Mouse (Mus musculus) hindbrain, postnatal 0 days (tissue): Measurements from ENCODE around the gene Slc30a10. TPM values are rescaled to one million over a fixed set of nuclear protein-coding genes. Genes with fewer than 3 reads are reported as not detected.

Experiments
- ATAC-seq: fragments of 200-750 bp; cut with Nextera tagmentation; 2 replicates; pipeline ENCODE4 v1.8.0; 2017; ENCODE audit warnings: mild to moderate bottlenecking, moderate TSS enrichment, moderate library complexity
- DNase-seq: peaks from one replicate; pipeline ENCODE4 v3.0.0-alpha.2; 2015; ENCODE audit warnings: low spot score
- H3K27ac ChIP-seq: fragments of 300-500 bp; sonication (generic); 2 replicates; pipeline ENCODE4 v1.5.1; 2014; ENCODE audit warnings: mild to moderate bottlenecking
- H3K27me3 ChIP-seq: fragments of 300-500 bp; sonication (generic); 2 replicates; pipeline ENCODE4 v1.6.1; 2014; ENCODE audit warnings: low read length, mixed read lengths; ENCODE audit not compliant: insufficient read depth
- H3K36me3 ChIP-seq: fragments of 300-500 bp; sonication (generic); 2 replicates; pipeline ENCODE4 v1.6.1; 2014; ENCODE audit warnings: low read length, mixed read lengths; ENCODE audit not compliant: insufficient read depth
- H3K4me1 ChIP-seq: fragments of 300-500 bp; sonication (generic); 2 replicates; pipeline ENCODE4 v1.6.1; 2014; ENCODE audit warnings: antibody characterized with exemption, low read length, mixed read lengths; ENCODE audit not compliant: insufficient read depth
- H3K4me2 ChIP-seq: fragments of 300-500 bp; sonication (generic); 2 replicates; pipeline ENCODE4 v1.6.1; 2014; ENCODE audit warnings: low read depth, mild to moderate bottlenecking, low read length, moderate library complexity, mixed read lengths
- H3K4me3 ChIP-seq: fragments of 300-500 bp; sonication (generic); 2 replicates; pipeline ENCODE4 v1.5.1; 2014; ENCODE audit warnings: low read length
- H3K9ac ChIP-seq: fragments of 300-500 bp; sonication (generic); replicated peaks from 2 replicates; pipeline ENCODE4 v1.6.1; 2014; ENCODE audit warnings: mild to moderate bottlenecking, low read length, moderate library complexity, mixed read lengths
- H3K9me3 ChIP-seq: fragments of 300-500 bp; sonication (generic); 2 replicates; pipeline ENCODE4 v1.6.1; 2016; ENCODE audit warnings: low read length, mixed read lengths
- CTCF ChIP-seq: IDR thresholded peaks from 2 replicates; pipeline ENCODE4 v1.5.1; 2016; ENCODE audit warnings: antibody characterized with exemption, control low read depth, low read depth
- WGBS: fragments of 180-500 bp; shearing (Covaris S2); extraction: QIAGEN DNeasy Blood & Tissue Kit; methylation state at CpG from one replicate; pipeline ENCODE4 v1.1.7; 2014; 5-methylcytosine and 5-hydroxymethylcytosine counted together
- polyA plus RNA-seq: library from polyadenylated mRNA; unstranded; fragments of >200 nt; fragmentation: Nextera tagmentation; extraction: Ambion mirVana; gene quantifications from 2 replicates; pipeline ENCODE4 v1.2.1, GENCODE M21; 2015
- total RNA-seq: library from RNA; depleted of rRNA; stranded (reverse); fragments of >200 nt; gene quantifications from 2 replicates; pipeline ENCODE4 v1.2.3, GENCODE M21; 2014

Slc30a10 gene
- total and polyA plus RNA-seq, 2 experiments from 2014 or later: 8.1 to 22.4 TPM

DNA sequence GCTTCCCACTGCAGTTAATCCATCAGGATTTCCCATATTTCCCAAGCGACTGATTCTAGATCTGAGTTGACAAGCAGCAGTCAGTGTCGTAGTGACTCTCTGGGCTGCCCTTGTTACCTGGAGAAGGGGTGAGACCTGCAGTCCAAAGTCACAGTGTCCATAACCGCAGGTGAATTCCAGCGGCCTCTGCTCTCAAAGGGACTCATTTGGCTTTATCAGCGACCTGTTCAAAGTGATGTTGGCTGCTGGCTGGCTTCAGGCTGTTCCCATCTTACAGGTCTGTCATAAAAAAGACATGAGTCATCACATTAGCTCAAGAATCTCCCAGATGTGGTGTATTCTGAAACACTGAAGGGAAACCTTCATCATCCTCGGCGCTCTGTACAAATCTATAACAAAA, 5.7 kb upstream of the Slc30a10 start:
- Histone ChIP-seq H3K36me3 (no peaks in the 10 kb centered on the region), H3K4me2 (no peak overlapping the region), H3K27me3 (no peaks in the 10 kb centered on the region), H3K4me3 (no peak overlapping the region), H3K27ac (no peak overlapping the region), H3K9me3 (no peaks in the 10 kb centered on the region), H3K4me1 (no peaks in the 10 kb centered on the region), H3K9ac (no peak overlapping the region)
- TF ChIP-seq CTCF: no peak
- no peak for ATAC-seq
- WGBS: 91% methylated on average over 7 of the region's 7 CpGs
- DNase-seq: no peak

DNA sequence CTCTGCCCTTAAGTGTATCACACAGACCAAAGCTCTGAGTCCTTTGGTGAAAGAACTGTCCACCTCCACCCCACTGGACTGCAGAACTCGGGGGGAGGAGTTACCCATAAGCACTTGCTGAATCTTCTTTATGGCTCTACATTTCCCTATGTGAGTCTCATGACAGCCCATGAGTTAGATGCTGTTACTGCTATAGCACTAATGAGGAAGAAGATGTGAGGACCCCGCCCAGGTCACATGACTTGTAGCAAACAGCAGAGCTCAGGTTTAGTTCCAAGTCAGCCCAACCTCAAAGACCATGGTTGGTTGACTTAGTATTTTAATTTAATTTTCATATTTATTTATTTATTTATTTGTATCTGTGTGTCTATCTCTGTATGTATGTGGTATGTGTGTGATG, 4.9 kb upstream of the Slc30a10 start:
- ATAC-seq (no peak), DNase-seq (no peak)
- Histone ChIP-seq H3K4me2 (no peak overlapping the region), H3K27me3 (no peaks in the 10 kb centered on the region), H3K27ac (no peak overlapping the region), H3K4me1 (no peaks in the 10 kb centered on the region), H3K4me3 (no peak overlapping the region), H3K9ac (no peak overlapping the region), H3K9me3 (no peaks in the 10 kb centered on the region), H3K36me3 (no peaks in the 10 kb centered on the region)
- TF ChIP-seq CTCF: no peak
- WGBS: 80% methylated on average over 2 of the region's 2 CpGs

DNA sequence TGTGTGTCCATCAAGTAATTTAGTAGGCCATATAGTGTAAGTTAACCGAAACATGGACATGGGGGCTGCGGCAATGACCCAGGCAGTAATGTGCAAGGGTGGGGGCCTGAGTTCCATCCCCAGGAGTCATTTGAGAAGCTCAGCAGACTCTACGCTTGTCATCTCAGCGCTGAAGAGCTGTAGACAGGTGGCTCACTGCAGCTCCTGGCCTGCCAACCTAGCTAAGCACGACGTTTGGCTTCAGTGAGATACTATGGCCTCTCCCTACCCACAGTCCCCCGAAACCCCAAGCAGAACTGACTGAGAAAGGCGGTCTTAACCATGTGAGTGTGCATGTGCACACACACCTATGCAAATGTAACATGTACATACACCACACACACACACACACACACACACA, 3.6 kb upstream of the Slc30a10 start:
- no peak overlapping the region for H3K4me3 ChIP-seq
- no peak overlapping the region for H3K9ac ChIP-seq
- H3K9me3 ChIP-seq: no peaks in the 10 kb centered on the region
- no peak overlapping the region for H3K4me2 ChIP-seq
- no peaks in the 10 kb centered on the region for H3K27me3 ChIP-seq
- TF ChIP-seq CTCF: no peak
- H3K36me3 ChIP-seq: no peaks in the 10 kb centered on the region
- DNase-seq: no peak
- no peaks in the 10 kb centered on the region for H3K4me1 ChIP-seq
- H3K27ac ChIP-seq: no peak overlapping the region
- ATAC-seq: no peak
- WGBS: 84% methylated on average over 8 of the region's 8 CpGs

DNA sequence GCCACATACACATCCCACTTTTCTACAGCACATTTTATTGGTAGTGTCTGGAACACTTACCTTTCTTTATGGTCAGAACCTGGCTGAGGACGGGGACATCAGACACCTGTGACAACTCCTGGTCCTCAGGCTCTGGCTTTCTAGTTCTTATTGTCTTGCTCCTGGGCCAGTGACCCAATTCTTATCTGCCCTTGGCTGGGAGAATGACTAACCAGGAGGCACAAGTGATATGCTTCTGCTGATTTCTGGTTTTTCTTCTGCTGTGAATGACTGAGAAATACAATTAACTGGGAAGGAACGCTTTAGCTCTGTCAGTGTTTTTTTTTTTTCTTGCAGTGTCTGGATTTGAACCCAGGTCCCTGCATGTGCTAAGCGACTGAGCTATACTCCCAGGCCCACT, 3.2 kb upstream of the Slc30a10 start:
- Histone ChIP-seq H3K4me1 (peaks cover 2% of the 10 kb centered on the region; the same call in 1 of the 2 replicates), H3K9ac (no peak overlapping the region), H3K9me3 (no peaks in the 10 kb centered on the region), H3K36me3 (no peaks in the 10 kb centered on the region), H3K27ac (no peak overlapping the region), H3K4me2 (no peak overlapping the region), H3K27me3 (no peaks in the 10 kb centered on the region), H3K4me3 (no peak overlapping the region)
- no peak for DNase-seq
- TF ChIP-seq CTCF: no peak
- 91% methylated on average over 3 of the region's 3 CpGs for WGBS
- ATAC-seq: no peak

DNA sequence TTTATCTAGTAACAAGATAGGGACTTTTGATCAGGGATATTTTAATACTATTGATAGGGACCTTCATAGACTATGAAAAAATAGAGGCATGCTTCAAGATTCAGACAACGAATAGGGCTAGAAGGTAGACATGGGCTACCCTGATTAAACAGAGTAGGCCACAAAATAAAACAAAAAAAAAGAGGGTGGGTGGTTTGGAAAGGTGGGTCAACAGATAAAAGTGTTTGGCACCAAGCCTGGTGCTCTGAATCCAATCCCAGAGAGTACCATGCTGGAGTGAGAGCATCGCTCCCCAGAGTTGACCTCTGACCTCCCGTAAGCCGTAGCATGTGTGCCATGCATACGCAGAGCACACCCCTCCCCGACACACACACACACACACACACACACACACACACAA, 2.2 kb upstream of the Slc30a10 start:
- no peaks in the 10 kb centered on the region for H3K36me3 ChIP-seq
- no peak overlapping the region for H3K4me2 ChIP-seq
- no peaks in the 10 kb centered on the region for H3K9me3 ChIP-seq
- TF ChIP-seq CTCF: no peak
- H3K4me1 ChIP-seq: peaks cover 12% of the 10 kb centered on the region
- DNase-seq: no peak
- ATAC-seq: no peak
- H3K27me3 ChIP-seq: no peaks in the 10 kb centered on the region
- no peak overlapping the region for H3K9ac ChIP-seq
- H3K27ac ChIP-seq: no peak overlapping the region
- WGBS: 92% methylated on average over 6 of the region's 6 CpGs
- H3K4me3 ChIP-seq: no peak overlapping the region

DNA sequence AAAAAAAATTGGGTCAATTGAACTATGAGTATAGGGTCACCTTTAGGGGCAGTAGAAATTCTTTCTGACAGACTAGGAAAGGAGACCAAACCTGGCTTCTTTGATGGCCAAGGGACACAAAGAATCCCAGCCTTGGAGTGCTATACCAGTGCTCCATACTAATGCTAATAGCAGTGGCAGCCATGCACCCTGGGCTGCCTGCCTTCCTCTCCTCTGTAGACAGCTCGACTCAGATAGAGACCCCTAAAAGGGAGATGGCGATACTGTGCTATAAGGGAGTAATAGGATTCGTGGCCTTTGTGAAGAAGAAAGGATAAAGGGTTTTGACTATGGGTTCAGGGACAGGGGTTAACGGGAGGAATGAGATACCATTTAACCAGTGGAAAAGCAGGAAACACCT, 504 bp upstream of the Slc30a10 start:
- peak; percentile 27; the same call in 1 of the 2 replicates for ATAC-seq
- Histone ChIP-seq H3K36me3 (no peaks in the 10 kb centered on the region), H3K27ac (peak overlapping the region; percentile 89)

DNA sequence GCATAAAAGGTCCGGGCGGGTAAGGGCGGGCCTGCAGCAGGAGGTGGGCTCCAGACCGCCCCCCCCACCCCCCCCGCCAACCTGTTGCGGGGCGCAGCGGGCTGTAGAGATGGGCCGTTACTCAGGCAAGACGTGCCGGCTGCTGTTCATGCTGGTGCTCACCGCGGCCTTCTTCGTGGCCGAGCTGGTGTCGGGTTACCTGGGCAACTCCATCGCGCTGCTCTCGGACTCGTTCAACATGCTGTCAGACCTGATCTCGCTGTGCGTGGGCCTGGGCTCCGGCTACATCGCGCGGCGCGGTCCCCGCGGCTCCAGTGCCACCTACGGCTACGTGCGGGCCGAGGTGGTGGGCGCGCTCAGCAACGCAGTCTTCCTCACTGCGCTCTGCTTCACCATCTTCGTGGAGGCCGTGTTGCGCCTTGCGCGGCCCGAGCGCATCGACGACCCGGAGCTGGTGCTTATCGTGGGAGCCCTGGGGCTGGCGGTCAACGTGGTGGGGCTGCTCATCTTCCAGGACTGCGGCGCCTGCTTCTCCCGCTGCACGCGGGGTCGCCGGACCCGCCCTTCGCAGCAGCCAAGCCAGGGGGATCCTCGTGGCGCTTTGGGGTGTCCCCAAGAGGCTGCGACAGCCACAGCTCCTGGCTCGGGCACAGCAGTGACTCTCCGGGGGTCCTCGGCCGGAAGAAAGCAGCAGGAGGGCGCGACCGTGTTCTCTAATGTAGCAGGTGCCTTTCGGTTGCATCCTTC, 480 bp downstream of the Slc30a10 start:
- no peak for TF ChIP-seq CTCF
- peak overlapping the region; percentile 95 for H3K9ac ChIP-seq
- no peaks in the 10 kb centered on the region for H3K9me3 ChIP-seq
- ATAC-seq (no peak; the same call in none of the 2 replicates), DNase-seq (peak; percentile 44)
- peaks cover 16% of the 10 kb centered on the region for H3K4me1 ChIP-seq
- WGBS: 0% methylated on average over 71 of the region's 71 CpGs
- peaks cover 4% of the 10 kb centered on the region; the same call in 1 of the 2 replicates for H3K36me3 ChIP-seq
- peak overlapping the region; percentile 89 for H3K27ac ChIP-seq
- peak overlapping the region; percentile 76 for H3K4me2 ChIP-seq
- peak overlapping the region; percentile 82 for H3K4me3 ChIP-seq
- no peaks in the 10 kb centered on the region for H3K27me3 ChIP-seq

More for the DNA sequence above, 504 bp upstream of the Slc30a10 start:
- Histone ChIP-seq H3K4me3 (peak overlapping the region; percentile 82), H3K4me1 (peaks cover 16% of the 10 kb centered on the region), H3K9me3 (no peaks in the 10 kb centered on the region), H3K9ac (peak overlapping the region; percentile 95), H3K4me2 (peak overlapping the region; percentile 76), H3K27me3 (no peaks in the 10 kb centered on the region)
- TF ChIP-seq CTCF: no peak
- 27% methylated on average over 4 of the region's 4 CpGs for WGBS
- DNase-seq: no peak
